In genomic region chr7:140941222-140942051, GRCm38 (mm10) we compare ENCODE assay signal across 8 mouse cellular contexts. TPM values are rescaled to one million over a fixed set of nuclear protein-coding genes. Genes with fewer than 3 reads are reported as not detected.
A peak's percentile ranks its signal among the peaks of the same experiment; 100 is the strongest.
DNase-seq lines count a peak whose midpoint lies in the region; ATAC-seq and TF ChIP-seq lines count a peak whose summit lies in the region.

Gene Pgghg (plus strand): TSS chr7:140941391.

- H3K9ac ChIP-seq in hindbrain, embryonic 15.5 days = peak within 1 kb of the TSS; percentile 40

- H3K4me2 ChIP-seq in hindbrain, embryonic 15.5 days = peak within 1 kb of the TSS; percentile 61

- intact Hi-C loops in gastrocnemius, adult 2 months (cut with DNase I) = loop anchor here (2.0 kb wide), 1 partner anchor 69 kb away; the partner anchor contains the start of gene Ifitm3
- intact Hi-C loops in left cerebral cortex, postnatal 25 days (cut with DNase I) = loop anchor here (2.0 kb wide), 1 partner anchor 67 kb away; no protein-coding TSS in a partner anchor

- peak within 1 kb of the TSS; percentile 97 for H3K27ac ChIP-seq in gastrocnemius, adult 2 months
- peak within 1 kb of the TSS; percentile 58 for H3K27ac ChIP-seq in hindbrain, embryonic 15.5 days (replicated peaks)

- DNase-seq in adipocyte (ENCODE audit: low spot score) = peak; percentile 87
- peak; percentile 67 to 78 for DNase-seq in cerebellum, postnatal 25 days
- peak; percentile 92 for DNase-seq in gastrocnemius, adult 2 months
- DNase-seq in left cerebral cortex, postnatal 25 days (ENCODE audit: low spot score in 2 of 2) = peak; percentile 49 to 54
- peak; percentile 46 for DNase-seq in right cerebral cortex, postnatal 25 days
- peak; percentile 76 to 88 for DNase-seq in urinary bladder, postnatal 36 days (ENCODE audit: low spot score in 2 of 2)

- H3K27me3 ChIP-seq in hindbrain, embryonic 15.5 days = 0 out of 2 replicates have a peak, but pooled peaks cover 4% of the 10 kb centered on the region

- WGBS in hindbrain, embryonic 15.5 days = 4% methylated on average over 33 of the region's 33 CpGs

- peak within 1 kb of the TSS; percentile 80 for H3K4me3 ChIP-seq in gastrocnemius, adult 2 months
- H3K4me3 ChIP-seq in hindbrain, embryonic 15.5 days = peak within 1 kb of the TSS; percentile 42

- peak; percentile 84 for ATAC-seq in hindbrain, embryonic 15.5 days (ENCODE audit: low FRiP score, low read depth)
- peak; percentile 91 for ATAC-seq in megakaryocyte-erythroid progenitor cell, adult 5-6 weeks (replicated peaks; ENCODE audit: low FRiP score, low TSS enrichment, poor library complexity, severe bottlenecking)

- no peaks in the 10 kb centered on the region for H3K9me3 ChIP-seq in hindbrain, embryonic 15.5 days

- peaks cover 19% of the 10 kb centered on the region for H3K4me1 ChIP-seq in hindbrain, embryonic 15.5 days (replicated peaks)

- no peaks in the 10 kb centered on the region for H3K36me3 ChIP-seq in hindbrain, embryonic 15.5 days

- peak; percentile 91 for TF ChIP-seq CTCF in gastrocnemius, adult 2 months (IDR thresholded peaks at IDR 0.05)

RNA-seq across cellular contexts. Expression of gene Pgghg, which starts in this region (rescaled TPM):
- 1 to 10 TPM; 3.8 to 5.6 TPM for total RNA-seq in gastrocnemius, adult 2 months (2021)
- polyA plus RNA-seq in hindbrain, embryonic 15.5 days (2015; fragmentation: Nextera tagmentation; extraction: Ambion mirVana) = 9.1 TPM in 2 replicates
- 1 to 10 TPM; 4.7 to 6.3 TPM for total RNA-seq in left cerebral cortex, postnatal 25 days (2021)
- total RNA-seq in megakaryocyte-erythroid progenitor cell, adult 5-6 weeks (2014; fragmentation: Nextera tagmentation) = 12.2 and 18.7 TPM in 2 replicates
- 6.1 and 7.2 TPM in 2 replicates for total RNA-seq in megakaryocyte-erythroid progenitor cell, adult 5-6 weeks (2017)

Comparison
In these comparisons a context has a peak if more than half of its experiments do, and no peak if none do; other contexts are left out.
1. Peak in every context shown above with its lines: DNase-seq, ATAC-seq, H3K4me3 ChIP-seq and H3K27ac ChIP-seq.